Mouse (Mus musculus): ENCODE measurements around the gene Mark4.

Gene Mark4

DNA sequence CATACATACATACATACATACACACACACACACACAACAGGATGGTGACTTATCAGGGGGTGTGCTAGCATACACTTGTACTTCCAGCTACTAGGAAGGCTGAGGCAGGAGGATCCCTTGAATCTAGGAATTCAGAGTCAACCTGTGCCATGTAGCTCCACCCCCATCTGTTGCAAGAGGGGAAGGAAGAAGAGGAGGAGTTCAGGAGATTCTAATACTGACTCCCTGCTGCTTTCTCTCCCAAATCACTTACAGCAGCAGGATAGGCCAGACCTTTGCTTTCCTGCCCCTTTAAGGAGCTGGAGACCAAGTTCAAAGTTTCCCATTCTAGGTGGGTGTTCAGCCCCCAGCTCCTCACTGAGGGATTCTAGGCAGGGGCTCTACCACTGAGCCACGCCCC is 26.9 kb upstream of the Mark4 start:
- Histone ChIP-seq H3K27me3 (ENCODE audit: control insufficient read depth, insufficient read depth, low read length, poor library complexity, severe bottlenecking) (no peaks in the 10 kb centered on the region), H3K36me3 (ENCODE audit: control insufficient read depth, insufficient read depth, low read length, poor library complexity, severe bottlenecking) (no peaks in the 10 kb centered on the region)
- no peak for DNase-seq (ENCODE audit: low read depth, low spot score)

DNA sequence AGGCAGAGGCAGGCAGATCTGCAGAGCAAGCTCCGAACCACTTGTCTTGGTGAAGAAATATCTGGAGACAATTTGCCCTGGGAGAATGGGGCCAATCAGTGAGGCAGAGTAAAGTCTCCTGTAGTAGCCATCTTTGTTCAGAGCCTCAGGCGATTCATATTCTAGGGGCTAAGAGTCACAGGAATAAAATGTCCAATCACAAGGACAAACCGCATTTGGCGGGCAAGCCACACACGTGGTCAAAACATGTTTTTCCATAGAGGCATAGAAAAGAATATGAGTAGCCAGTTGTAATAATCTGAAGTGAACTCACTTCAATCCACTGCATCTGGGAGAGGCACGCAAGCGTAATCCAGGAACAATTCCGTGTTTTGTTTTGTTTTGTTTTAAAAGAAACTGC is 24.7 kb upstream of the Mark4 start:
- DNase-seq (ENCODE audit: low read depth, low spot score) = no peak
- no peaks in the 10 kb centered on the region for H3K36me3 ChIP-seq (ENCODE audit: control insufficient read depth, insufficient read depth, low read length, poor library complexity, severe bottlenecking)
- no peaks in the 10 kb centered on the region for H3K27me3 ChIP-seq (ENCODE audit: control insufficient read depth, insufficient read depth, low read length, poor library complexity, severe bottlenecking)

DNA sequence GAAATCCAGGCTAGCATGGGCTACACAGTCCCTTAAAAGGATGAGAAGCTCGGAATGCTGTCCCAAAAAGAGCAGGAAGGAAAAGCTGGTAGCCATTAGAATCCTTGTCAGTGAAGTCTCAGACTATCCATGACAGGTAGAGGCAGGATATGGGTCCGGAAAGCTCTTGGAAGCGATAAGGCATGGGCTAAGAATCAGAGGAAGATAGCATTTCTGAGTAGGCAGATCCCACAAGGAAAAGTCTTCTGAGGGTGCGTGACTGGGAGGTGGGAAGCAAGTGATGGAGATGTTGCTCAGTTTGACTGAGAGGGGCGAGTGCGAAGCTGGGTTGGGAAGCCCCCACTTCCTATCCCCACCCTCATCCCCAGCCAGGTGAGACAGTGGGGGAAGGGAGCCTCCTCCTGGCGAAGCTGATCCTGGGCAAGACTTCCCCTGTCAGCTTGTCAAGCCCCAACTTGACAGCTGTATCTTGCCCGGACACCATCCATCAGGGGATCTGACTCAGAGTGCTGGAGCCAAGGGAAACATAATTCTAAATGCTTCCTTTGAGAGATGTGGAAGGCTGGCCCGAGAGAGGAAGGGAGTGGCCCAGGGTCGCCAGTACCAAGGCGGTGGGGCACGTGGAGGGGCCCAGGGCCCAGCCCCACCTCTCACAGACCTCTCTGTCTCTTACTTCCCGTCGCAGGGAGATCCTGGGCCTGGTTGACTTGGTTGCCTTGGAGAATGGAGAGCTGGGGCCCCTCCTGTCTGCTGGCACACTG is 19.2 kb upstream of the Mark4 start:
- Histone ChIP-seq H3K27me3 (ENCODE audit: control insufficient read depth, insufficient read depth, low read length, poor library complexity, severe bottlenecking) (no peaks in the 10 kb centered on the region), H3K36me3 (ENCODE audit: control insufficient read depth, insufficient read depth, low read length, poor library complexity, severe bottlenecking) (no peaks in the 10 kb centered on the region)
- DNase-seq (ENCODE audit: low read depth, low spot score) = no peak

DNA sequence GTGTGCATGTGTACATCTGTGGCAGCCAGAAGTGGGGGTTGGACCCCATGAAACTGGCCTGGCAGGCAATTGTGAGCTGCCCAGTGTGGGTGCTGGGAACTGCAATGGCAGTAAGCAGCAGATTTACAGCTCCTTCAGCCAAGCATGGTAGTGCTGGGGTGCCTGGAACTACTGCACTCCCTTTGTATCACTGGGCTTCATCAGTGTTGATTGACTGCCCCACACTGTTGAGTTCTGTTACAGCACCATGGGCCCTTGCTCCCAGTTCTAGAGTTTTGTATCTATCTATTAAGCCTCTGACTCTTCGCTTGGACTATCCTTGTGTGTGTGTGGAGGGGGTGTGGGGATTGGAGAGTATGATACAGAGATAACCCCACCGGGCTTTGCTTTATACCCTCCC is 18.5 kb upstream of the Mark4 start:
- no peaks in the 10 kb centered on the region for H3K27me3 ChIP-seq (ENCODE audit: control insufficient read depth, insufficient read depth, low read length, poor library complexity, severe bottlenecking)
- DNase-seq (ENCODE audit: low read depth, low spot score) = peak; percentile 33
- H3K36me3 ChIP-seq (ENCODE audit: control insufficient read depth, insufficient read depth, low read length, poor library complexity, severe bottlenecking) = no peaks in the 10 kb centered on the region

DNA sequence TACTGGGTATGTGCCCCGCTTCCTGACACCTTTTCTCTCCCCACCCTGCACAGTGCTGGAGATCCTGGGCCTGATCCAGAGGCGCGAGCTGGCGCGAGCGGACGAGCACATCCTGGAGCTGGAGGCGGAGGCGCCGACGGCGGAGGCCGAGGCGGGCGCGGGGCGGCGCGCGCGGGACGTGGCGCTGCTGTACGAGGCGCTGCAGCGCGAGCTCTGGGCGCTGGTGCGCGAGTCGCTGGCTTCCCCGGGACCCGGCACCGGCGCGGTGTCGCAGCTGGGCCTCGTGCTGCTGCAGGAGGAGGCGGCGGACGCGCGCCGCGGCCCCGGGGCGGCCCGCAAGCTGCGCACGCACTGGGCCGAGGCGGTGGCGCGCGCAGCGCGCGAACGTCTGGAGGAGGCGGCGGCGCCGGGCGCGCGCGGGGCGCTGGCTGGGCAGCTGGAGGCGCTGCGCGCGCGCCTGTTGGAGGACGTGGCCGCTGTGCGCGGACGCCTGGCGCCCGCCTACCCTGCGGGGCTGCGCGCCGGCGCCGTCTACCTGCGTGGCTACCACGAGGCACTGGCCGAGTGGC is 15.3 kb upstream of the Mark4 start:
- H3K27me3 ChIP-seq (ENCODE audit: control insufficient read depth, insufficient read depth, low read length, poor library complexity, severe bottlenecking) = no peaks in the 10 kb centered on the region
- peak; percentile 68 for DNase-seq (ENCODE audit: low read depth, low spot score)
- H3K36me3 ChIP-seq (ENCODE audit: control insufficient read depth, insufficient read depth, low read length, poor library complexity, severe bottlenecking) = no peaks in the 10 kb centered on the region

DNA sequence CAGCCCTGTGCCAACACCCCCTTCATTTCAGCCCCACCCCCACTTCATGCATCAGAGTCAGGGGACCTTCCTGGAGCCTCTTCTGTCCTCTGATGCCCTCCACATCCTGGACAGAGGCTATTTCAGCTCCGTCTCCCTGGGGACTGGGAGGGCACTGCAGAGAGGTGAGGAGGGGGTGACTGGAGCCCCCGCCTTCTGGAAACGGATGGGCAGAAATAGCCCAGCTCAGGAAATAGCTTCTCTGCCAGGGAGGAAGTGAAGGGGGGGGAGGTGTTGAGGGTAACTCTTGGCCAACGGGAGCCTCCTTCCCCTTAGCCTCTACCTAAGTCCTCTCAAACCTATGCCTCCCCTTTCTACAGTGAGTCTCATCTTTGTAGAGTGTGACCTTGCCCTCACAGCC is 13.8 kb upstream of the Mark4 start:
- peak; percentile 53 for DNase-seq (ENCODE audit: low read depth, low spot score)
- H3K36me3 ChIP-seq (ENCODE audit: control insufficient read depth, insufficient read depth, low read length, poor library complexity, severe bottlenecking) = no peaks in the 10 kb centered on the region
- no peaks in the 10 kb centered on the region for H3K27me3 ChIP-seq (ENCODE audit: control insufficient read depth, insufficient read depth, low read length, poor library complexity, severe bottlenecking)

DNA sequence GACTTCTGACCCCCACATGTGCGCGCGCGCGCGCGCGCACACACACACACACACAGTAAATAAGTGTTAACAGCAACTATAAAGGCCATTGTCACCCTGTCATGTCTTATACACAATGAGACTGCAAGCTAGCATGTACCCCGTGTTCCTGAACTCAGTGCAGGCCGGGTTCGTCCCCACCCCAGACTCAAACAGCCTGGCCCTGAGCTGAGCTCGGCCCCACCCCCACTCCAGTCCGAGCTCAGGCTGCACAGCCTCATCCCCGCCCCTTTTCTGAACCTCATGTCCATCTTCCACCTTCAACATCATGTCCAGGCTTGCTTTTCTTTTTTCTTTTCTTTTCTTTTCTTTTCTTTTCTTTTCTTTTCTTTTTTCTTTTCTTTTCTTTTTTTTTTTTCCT is 11.7 kb upstream of the Mark4 start:
- no peak for DNase-seq (ENCODE audit: low read depth, low spot score)
- no peaks in the 10 kb centered on the region for H3K36me3 ChIP-seq (ENCODE audit: control insufficient read depth, insufficient read depth, low read length, poor library complexity, severe bottlenecking)
- H3K27me3 ChIP-seq (ENCODE audit: control insufficient read depth, insufficient read depth, low read length, poor library complexity, severe bottlenecking) = no peaks in the 10 kb centered on the region

DNA sequence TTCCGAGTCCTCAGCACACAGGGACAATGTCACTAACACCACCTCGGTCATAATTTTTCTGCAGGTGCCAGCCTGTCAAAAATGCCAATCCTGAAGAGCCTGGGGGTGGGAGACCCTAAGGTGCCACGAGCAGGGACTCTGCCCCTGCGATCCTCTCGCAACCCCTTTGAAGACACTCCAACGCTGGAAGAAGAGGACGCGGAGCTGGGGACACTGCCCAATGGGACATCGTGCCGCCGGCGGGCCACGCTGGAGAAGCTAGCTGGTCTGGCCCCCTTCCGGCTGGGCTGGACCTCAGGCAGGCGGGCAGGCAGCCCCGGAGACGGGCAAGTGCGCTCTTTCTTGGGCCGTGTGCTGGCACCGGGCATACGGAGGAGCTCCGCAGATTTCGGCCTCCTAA is 10.8 kb upstream of the Mark4 start:
- no peaks in the 10 kb centered on the region for H3K27me3 ChIP-seq (ENCODE audit: control insufficient read depth, insufficient read depth, low read length, poor library complexity, severe bottlenecking)
- no peak for DNase-seq (ENCODE audit: low read depth, low spot score)
- H3K36me3 ChIP-seq (ENCODE audit: control insufficient read depth, insufficient read depth, low read length, poor library complexity, severe bottlenecking) = no peaks in the 10 kb centered on the region

DNA sequence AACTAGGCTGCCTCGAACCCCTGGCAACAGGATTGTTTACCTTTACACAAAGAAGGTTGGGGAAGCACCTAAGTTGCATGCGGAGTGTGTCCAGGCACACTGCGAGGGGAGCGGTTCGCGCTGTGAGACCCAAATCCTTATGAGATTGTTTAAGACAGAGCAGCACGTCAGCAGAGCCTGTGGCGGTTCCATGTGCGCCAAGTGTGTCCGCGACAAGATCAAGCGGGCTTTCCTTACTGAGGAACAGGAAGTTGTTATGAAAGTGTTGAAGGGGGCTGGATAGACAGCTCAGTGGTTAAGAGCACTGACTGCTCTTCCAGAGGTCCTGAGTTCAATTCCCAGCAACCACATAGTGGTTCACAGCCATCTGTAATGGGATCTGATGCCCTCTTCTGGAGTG is 9.7 kb upstream of the Mark4 start:
- peak; percentile 48 for DNase-seq (ENCODE audit: low read depth, low spot score)
- no peaks in the 10 kb centered on the region for H3K36me3 ChIP-seq (ENCODE audit: control insufficient read depth, insufficient read depth, low read length, poor library complexity, severe bottlenecking)
- no peaks in the 10 kb centered on the region for H3K27me3 ChIP-seq (ENCODE audit: control insufficient read depth, insufficient read depth, low read length, poor library complexity, severe bottlenecking)

DNA sequence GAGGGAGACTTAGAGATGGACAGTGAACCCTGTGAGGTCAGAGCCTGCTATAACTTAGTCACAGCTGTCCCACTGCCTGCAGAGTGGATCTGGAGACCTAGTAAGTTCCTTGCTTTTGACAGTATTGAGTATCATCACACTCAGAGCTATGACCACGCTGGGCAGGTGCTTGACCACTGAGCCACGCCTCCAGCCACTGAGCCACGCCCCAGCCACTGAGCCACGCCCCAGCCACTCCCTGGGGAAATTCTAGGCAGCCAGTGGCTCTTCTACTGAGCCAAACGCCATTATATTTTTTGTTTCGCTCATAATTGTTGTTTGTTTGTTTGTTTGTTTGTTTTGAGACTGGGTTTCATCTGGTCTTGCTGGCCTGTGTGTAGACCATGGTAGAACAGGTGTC is 9.0 kb upstream of the Mark4 start:
- no peaks in the 10 kb centered on the region for H3K27me3 ChIP-seq (ENCODE audit: control insufficient read depth, insufficient read depth, low read length, poor library complexity, severe bottlenecking)
- DNase-seq (ENCODE audit: low read depth, low spot score) = peak; percentile 26
- H3K36me3 ChIP-seq (ENCODE audit: control insufficient read depth, insufficient read depth, low read length, poor library complexity, severe bottlenecking) = no peaks in the 10 kb centered on the region

DNA sequence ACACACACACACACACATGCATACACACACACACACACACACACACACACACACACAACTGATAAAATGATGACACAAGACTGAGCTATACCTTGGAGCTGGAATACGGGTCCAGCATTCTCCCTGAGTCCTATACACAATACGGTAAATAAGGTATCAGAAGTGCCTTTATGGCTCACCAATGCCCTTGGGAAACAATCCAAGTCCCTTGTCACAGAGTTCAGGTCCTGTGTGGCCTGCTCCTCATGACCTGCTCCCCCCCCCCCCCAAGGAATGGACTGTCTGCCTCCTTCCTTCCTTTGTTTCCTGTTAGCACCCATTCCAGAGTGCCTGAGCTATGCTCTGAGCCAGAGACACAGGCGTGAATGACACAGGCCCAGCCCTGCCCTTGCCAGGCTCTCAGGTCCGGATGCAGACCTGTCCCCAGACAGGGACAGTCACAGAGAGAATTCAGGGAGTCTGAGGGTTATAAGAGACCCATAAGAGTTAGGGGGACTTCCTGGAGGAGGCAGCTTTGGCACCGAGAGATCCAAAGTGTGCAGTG is 8.1 kb upstream of the Mark4 start:
- no peaks in the 10 kb centered on the region for H3K27me3 ChIP-seq (ENCODE audit: control insufficient read depth, insufficient read depth, low read length, poor library complexity, severe bottlenecking)
- H3K36me3 ChIP-seq (ENCODE audit: control insufficient read depth, insufficient read depth, low read length, poor library complexity, severe bottlenecking) = no peaks in the 10 kb centered on the region
- DNase-seq (ENCODE audit: low read depth, low spot score) = no peak

DNA sequence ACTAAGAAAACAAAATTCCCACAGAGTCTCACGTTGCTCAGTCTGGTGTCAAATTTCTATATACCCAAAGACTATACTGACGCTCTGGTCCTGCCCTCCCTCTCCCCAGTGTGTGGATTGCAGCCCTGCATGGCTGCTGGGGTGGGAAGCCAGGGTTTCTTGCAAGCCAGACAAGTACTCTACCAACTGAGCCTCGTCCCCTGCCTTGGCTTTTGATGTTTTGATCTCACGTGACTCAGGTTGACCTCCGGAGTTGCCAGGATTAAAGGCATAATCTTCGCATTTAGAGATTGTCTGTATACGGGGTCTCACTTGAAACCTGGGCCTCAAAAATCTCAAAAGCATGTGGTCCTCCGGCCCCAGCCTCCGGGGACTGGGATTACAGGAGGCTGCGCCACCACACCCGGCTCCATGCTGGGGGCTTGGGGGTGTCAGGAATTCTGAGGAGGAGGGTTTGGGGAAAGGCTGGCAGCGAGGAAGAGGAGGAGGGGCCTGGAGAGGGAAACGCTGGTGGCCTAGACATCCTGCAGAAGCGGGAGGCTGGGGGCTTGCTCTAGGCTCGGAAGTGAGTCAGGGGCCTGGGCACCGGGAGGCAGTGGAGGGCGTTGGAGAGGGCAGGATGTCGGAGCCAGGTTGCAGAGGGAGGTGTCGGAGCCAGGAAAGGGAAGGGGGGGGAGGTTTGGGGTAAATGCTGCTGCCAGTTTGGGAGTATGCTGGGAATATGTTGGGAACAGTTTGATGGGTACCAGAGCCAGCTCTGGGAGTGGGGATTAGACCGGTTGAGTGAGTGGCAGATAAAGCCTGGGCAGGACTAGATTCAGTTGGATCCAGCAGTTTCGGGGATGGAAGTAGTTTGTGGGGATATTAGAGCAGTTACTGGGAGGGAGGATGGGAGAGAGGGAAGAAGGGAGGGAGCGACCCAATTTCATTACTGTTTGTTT is 6.0 kb upstream of the Mark4 start:
- Histone ChIP-seq H3K27me3 (ENCODE audit: control insufficient read depth, insufficient read depth, low read length, poor library complexity, severe bottlenecking) (no peaks in the 10 kb centered on the region), H3K36me3 (ENCODE audit: control insufficient read depth, insufficient read depth, low read length, poor library complexity, severe bottlenecking) (no peaks in the 10 kb centered on the region)
- DNase-seq (ENCODE audit: low read depth, low spot score) = no peak

DNA sequence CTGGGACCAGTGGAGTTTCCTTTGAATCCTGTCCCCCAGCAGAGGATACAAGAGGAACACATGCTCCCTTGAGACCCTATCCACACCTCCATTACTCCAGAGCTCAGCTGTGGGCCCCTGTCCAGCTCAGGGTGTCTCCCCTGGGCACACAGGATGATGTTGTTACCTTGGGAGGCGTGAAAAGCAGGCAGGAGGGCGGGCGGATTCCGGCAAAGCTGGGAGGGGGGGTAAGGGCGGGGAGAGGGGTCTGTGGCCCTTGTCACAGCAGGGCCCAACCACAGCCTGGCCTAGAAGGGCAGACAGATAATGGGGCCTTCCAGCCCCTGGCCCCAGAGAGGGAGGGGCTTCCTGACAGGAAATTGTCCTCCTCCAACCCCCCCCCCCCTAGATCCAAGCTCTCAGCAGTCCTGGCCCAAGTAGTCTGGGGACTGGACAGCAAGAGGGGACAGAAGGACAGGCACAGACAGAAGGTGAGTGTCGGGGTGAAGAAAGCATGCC is 4.3 kb upstream of the Mark4 start, which contains the start of gene Exoc3l2:
Gene Exoc3l2, plus strand, starts transcription at position 448 of the 498 bp plus-strand sequence.
- DNase-seq (ENCODE audit: low read depth, low spot score) = no peak
- no peaks in the 10 kb centered on the region for H3K27me3 ChIP-seq (ENCODE audit: control insufficient read depth, insufficient read depth, low read length, poor library complexity, severe bottlenecking)
- no peaks in the 10 kb centered on the region for H3K36me3 ChIP-seq (ENCODE audit: control insufficient read depth, insufficient read depth, low read length, poor library complexity, severe bottlenecking)

DNA sequence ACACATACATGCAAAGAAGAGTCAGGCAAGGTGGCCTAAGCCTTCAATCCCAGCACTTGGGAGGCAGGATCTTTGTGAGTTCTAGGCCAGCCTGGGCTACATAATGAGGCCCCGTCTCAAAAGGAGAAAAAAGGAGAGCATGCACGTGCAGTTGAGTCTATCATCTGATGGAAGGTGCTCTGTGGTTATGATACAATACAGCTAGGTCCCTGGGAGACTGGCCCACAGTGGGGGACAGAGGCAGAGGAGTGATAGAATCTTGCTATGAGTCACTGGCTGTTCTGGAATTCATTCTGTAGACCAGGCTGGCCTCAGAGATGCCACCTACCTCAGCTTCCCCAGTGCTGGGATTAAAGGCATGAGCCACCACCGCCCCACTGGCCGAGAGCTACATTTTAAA is 3.8 kb upstream of the Mark4 start:
- DNase-seq (ENCODE audit: low read depth, low spot score) = no peak
- no peaks in the 10 kb centered on the region for H3K36me3 ChIP-seq (ENCODE audit: control insufficient read depth, insufficient read depth, low read length, poor library complexity, severe bottlenecking)
- no peaks in the 10 kb centered on the region for H3K27me3 ChIP-seq (ENCODE audit: control insufficient read depth, insufficient read depth, low read length, poor library complexity, severe bottlenecking)

DNA sequence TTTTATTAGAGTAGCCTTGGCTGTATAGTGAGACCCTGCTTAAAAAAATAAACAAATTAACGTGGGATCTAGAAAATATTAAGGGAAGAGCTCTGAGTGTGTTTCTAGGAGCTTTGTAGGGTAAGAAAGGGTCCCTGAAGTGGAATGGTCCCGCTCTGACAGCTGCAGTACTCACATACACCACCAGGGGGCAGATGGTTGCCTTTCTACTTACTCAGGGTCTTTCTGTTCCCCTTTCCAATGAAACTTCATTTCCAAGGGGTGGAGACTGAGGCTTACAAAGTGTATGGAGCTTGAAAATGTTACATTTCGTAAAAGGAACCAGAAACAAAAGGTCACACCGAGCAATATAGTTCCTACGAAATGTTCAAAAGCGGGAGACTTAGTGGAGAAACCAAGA is 2.9 kb upstream of the Mark4 start:
- peak; percentile 90 for DNase-seq (ENCODE audit: low read depth, low spot score)
- Histone ChIP-seq H3K27me3 (ENCODE audit: control insufficient read depth, insufficient read depth, low read length, poor library complexity, severe bottlenecking) (no peaks in the 10 kb centered on the region), H3K36me3 (ENCODE audit: control insufficient read depth, insufficient read depth, low read length, poor library complexity, severe bottlenecking) (no peaks in the 10 kb centered on the region)

All from splenic B cell, adult 2 months (primary cell).